Mouse (Mus musculus) embryonic stem cell, embryonic (primary cell): ENCODE measurements around the gene Frmpd1.

Experiments
- CTCF ChIA-PET, 4 experiments: fragments of 300-600 bp in 2 of 4; fragments of 350-600 bp in 2 of 4; sonication (Branson Sonifier 250); formaldehyde crosslinking; loops; one replicate each; lab custom pipeline; 2022; ENCODE audit warnings: inconsistent platforms in 2 of 4; lab: Charles Lee
- POLR2A ChIA-PET, 4 experiments: fragments of 300-600 bp in 2 of 4; fragments of 350-600 bp in 2 of 4; sonication (Branson Sonifier 250); formaldehyde crosslinking; loops; one replicate each; lab custom pipeline; 2022; ENCODE audit warnings: antibody characterized with exemption in 4 of 4, inconsistent platforms in 1 of 4; lab: Charles Lee

Frmpd1 gene

GRCm38 (mm10) chr4:45279292-45279691 lies 94.6 kb downstream of the Frmpd1 start:
- POLR2A ChIA-PET: interaction anchor here in 3 of 4 experiments (0.6 to 1.8 kb wide), 3 partner anchors 154 to 512 kb away, joined by 3 to 7 read pairs (median 5); partner anchors contain the start of gene Tomm5 (in 1 of the 3)
- CTCF ChIA-PET: interaction anchor here in 3 of 4 experiments (0.6 to 1.9 kb wide), 15 partner anchors 8 to 750 kb away, joined by 3 to 8 read pairs (median 3); partner anchors contain the start of genes Polr1e (in 1 of the 3), Tomm5 (in 1 of the 3) and Zbtb5 (in 1 of the 3)

GRCm38 (mm10) chr4:45279981-45280548 lies 95.4 kb downstream of the Frmpd1 start:
- ChIA-PET POLR2A (interaction anchor here in 2 of 4 experiments (0.6 to 1.0 kb wide), 3 partner anchors 172 to 513 kb away, joined by 3 to 5 read pairs (median 3); partner anchors contain the start of gene Tomm5 (in 1 of the 2)), CTCF (interaction anchor here (0.5 to 1.9 kb wide), 32 partner anchors 8 to 650 kb away, joined by 3 to 8 read pairs (median 3); partner anchors contain the start of genes Polr1e (in 2 of the 4), Tomm5 (in 2 of the 4), Trmt10b (in 1 of the 4) and Zbtb5 (in 1 of the 4))

- ChIA-PET CTCF (interaction anchor here in 3 of 4 experiments (0.5 to 1.8 kb wide), 7 partner anchors 11 to 352 kb away, joined by 3 to 12 read pairs (median 4); partner anchors contain the start of genes Trmt10b (in 1 of the 3) and Zbtb5 (in 1 of the 3)), POLR2A (interaction anchor here in 1 of 4 experiments (3.2 kb wide), 1 partner anchor 11 kb away, joined by 12 read pairs; the partner anchor contains the start of gene Trmt10b)
Observed at GRCm38 (mm10) chr4:45286318-45286717, 101.6 kb downstream of the Frmpd1 start.

- ChIA-PET CTCF (interaction anchor here in 2 of 4 experiments (0.7 to 2.0 kb wide), 6 partner anchors 8 to 315 kb away, joined by 3 to 10 read pairs (median 4); partner anchors contain the start of gene Trmt10b (in 2 of the 2)), POLR2A (interaction anchor here in 3 of 4 experiments (0.7 to 3.2 kb wide), 5 partner anchors 9 to 227 kb away, joined by 3 to 12 read pairs (median 6); partner anchors contain the start of gene Trmt10b (in 2 of the 3))
Observed at GRCm38 (mm10) chr4:45287906-45288305, 103.2 kb downstream of the Frmpd1 start.

- ChIA-PET CTCF (interaction anchor here in 3 of 4 experiments (1.0 to 1.3 kb wide), 8 partner anchors 9 to 16 kb away, joined by 3 to 10 read pairs (median 4); no protein-coding TSS in a partner anchor), POLR2A (interaction anchor here in 2 of 4 experiments (0.6 to 1.8 kb wide), 12 partner anchors 9 to 315 kb away, joined by 3 to 12 read pairs (median 3); partner anchors contain the start of gene Grhpr (in 1 of the 2))
Observed at GRCm38 (mm10) chr4:45296662-45297564, 112.2 kb downstream of the Frmpd1 start, which contains the start of gene Trmt10b. Trmt10b (plus strand) TSS chr4:45297127.

- CTCF ChIA-PET: interaction anchor here in 2 of 4 experiments (0.6 to 0.7 kb wide), 3 partner anchors 25 to 293 kb away, joined by 3 read pairs; no protein-coding TSS in a partner anchor
Observed at GRCm38 (mm10) chr4:45305536-45305935, 120.9 kb downstream of the Frmpd1 start.

GRCm38 (mm10) chr4:45308046-45308445 lies 123.4 kb downstream of the Frmpd1 start:
- CTCF ChIA-PET: interaction anchor here (0.6 to 1.7 kb wide), 25 partner anchors 8 to 1407 kb away, joined by 3 to 8 read pairs (median 3); partner anchors contain the start of genes Trmt10b (in 3 of the 4), Polr1e (in 1 of the 4) and Slc25a51 (in 1 of the 4)
- POLR2A ChIA-PET: interaction anchor here in 3 of 4 experiments (1.1 to 1.8 kb wide), 6 partner anchors 8 to 292 kb away, joined by 3 to 6 read pairs (median 4); partner anchors contain the start of gene Trmt10b (in 1 of the 3)

More at GRCm38 (mm10) chr4:45305536-45305935, 120.9 kb downstream of the Frmpd1 start:
- POLR2A ChIA-PET: interaction anchor here in 2 of 4 experiments (1.0 to 1.1 kb wide), 2 partner anchors 9 to 37 kb away, joined by 3 read pairs; partner anchors contain the start of genes Dcaf10 (in 1 of the 2), Exosc3 (in 1 of the 2) and Trmt10b (in 1 of the 2)

GRCm38 (mm10) chr4:45308606-45309005 lies 123.9 kb downstream of the Frmpd1 start:
- POLR2A ChIA-PET: interaction anchor here in 2 of 4 experiments (1.1 to 1.8 kb wide), 2 partner anchors 12 kb away, joined by 3 to 6 read pairs; no protein-coding TSS in a partner anchor

GRCm38 (mm10) chr4:45311056-45311455 lies 126.4 kb downstream of the Frmpd1 start:
- CTCF ChIA-PET: no interaction called here

More at GRCm38 (mm10) chr4:45308606-45309005, 123.9 kb downstream of the Frmpd1 start:
- CTCF ChIA-PET: interaction anchor here (0.6 to 1.7 kb wide), 17 partner anchors 8 to 458 kb away, joined by 3 to 8 read pairs (median 4); partner anchors contain the start of genes Trmt10b (in 3 of the 4), Polr1e (in 1 of the 4) and Slc25a51 (in 1 of the 4)

GRCm38 (mm10) chr4:45320159-45320816 lies 135.6 kb downstream of the Frmpd1 start:
- CTCF ChIA-PET: interaction anchor here in 1 of 4 experiments (0.6 kb wide), 1 partner anchor 710 kb away, joined by 5 read pairs; no protein-coding TSS in a partner anchor
- POLR2A ChIA-PET: interaction anchor here (0.7 to 1.7 kb wide), 14 partner anchors 12 to 361 kb away, joined by 3 to 6 read pairs (median 3); partner anchors contain the start of genes Zbtb5 (in 2 of the 4) and Dcaf10 (in 1 of the 4)

More at GRCm38 (mm10) chr4:45311056-45311455, 126.4 kb downstream of the Frmpd1 start:
- POLR2A ChIA-PET: interaction anchor here in 1 of 4 experiments (0.9 kb wide), 1 partner anchor 14 kb away, joined by 3 read pairs; the partner anchor contains the start of gene Trmt10b

GRCm38 (mm10) chr4:45331139-45331538 lies 146.5 kb downstream of the Frmpd1 start:
- CTCF ChIA-PET: no interaction called here

GRCm38 (mm10) chr4:45332466-45332865 lies 147.8 kb downstream of the Frmpd1 start:
- POLR2A ChIA-PET: interaction anchor here in 2 of 4 experiments (0.6 to 1.4 kb wide), 4 partner anchors 9 to 88 kb away, joined by 3 to 5 read pairs (median 3); partner anchors contain the start of gene Dcaf10 (in 1 of the 2)
- CTCF ChIA-PET: no interaction called here

More at GRCm38 (mm10) chr4:45331139-45331538, 146.5 kb downstream of the Frmpd1 start:
- POLR2A ChIA-PET: interaction anchor here in 1 of 4 experiments (0.9 kb wide), 1 partner anchor 11 kb away, joined by 3 read pairs; the partner anchor contains the start of genes Dcaf10 and Exosc3
